Mouse (Mus musculus): ENCODE results near the gene Mtrex. TPM values are rescaled to one million over a fixed set of nuclear protein-coding genes. Genes with fewer than 3 reads are reported as not detected.
A peak's percentile ranks its signal among the peaks of the same experiment; 100 is the strongest.

Mtrex gene
- total and polyA plus RNA-seq, 2 experiments from 2014 or later: 24.2 to 40.5 TPM

- ATAC-seq (ENCODE audit: low FRiP score): no peak
- Histone ChIP-seq H3K4me3 (ENCODE audit: low read depth, low read length) (peak overlapping the region; percentile 93), H3K27me3 (ENCODE audit: insufficient read depth, low read length) (no peaks in the 10 kb centered on the region), H3K9ac (replicated peaks; ENCODE audit: low read length, poor library complexity, severe bottlenecking) (no peak overlapping the region), H3K4me1 (ENCODE audit: insufficient read depth, low read length) (peaks cover 7% of the 10 kb centered on the region; the same call in 1 of the 2 replicates), H3K4me2 (ENCODE audit: low read depth, low read length, poor library complexity, severe bottlenecking) (peak overlapping the region; percentile 73), H3K9me3 (ENCODE audit: low read length) (no peaks in the 10 kb centered on the region), H3K27ac (ENCODE audit: low read depth, low read length) (no peak overlapping the region), H3K36me3 (ENCODE audit: insufficient read depth, low read length) (peaks cover 8% of the 10 kb centered on the region)
- no peak for DNase-seq (ENCODE audit: low spot score)
- no peak for TF ChIP-seq CTCF (IDR thresholded peaks at IDR 0.05)
- 82% methylated on average over 4 of the region's 4 CpGs for WGBS
Observed at GRCm38 (mm10) chr13:112925976-112926375, 1.2 kb downstream of the Mtrex start.

- Histone ChIP-seq H3K27me3 (ENCODE audit: insufficient read depth, low read length) (no peaks in the 10 kb centered on the region), H3K9ac (replicated peaks; ENCODE audit: low read length, poor library complexity, severe bottlenecking) (no peak overlapping the region), H3K4me1 (ENCODE audit: insufficient read depth, low read length) (peaks cover 7% of the 10 kb centered on the region; the same call in 1 of the 2 replicates), H3K9me3 (ENCODE audit: low read length) (no peaks in the 10 kb centered on the region), H3K36me3 (ENCODE audit: insufficient read depth, low read length) (peaks cover under 1% of the 10 kb centered on the region), H3K4me2 (ENCODE audit: low read depth, low read length, poor library complexity, severe bottlenecking) (no peak overlapping the region), H3K4me3 (ENCODE audit: low read depth, low read length) (no peak overlapping the region), H3K27ac (ENCODE audit: low read depth, low read length) (no peak overlapping the region)
- no peak for TF ChIP-seq CTCF (IDR thresholded peaks at IDR 0.05)
- DNase-seq (ENCODE audit: low spot score) (no peak), ATAC-seq (ENCODE audit: low FRiP score) (no peak)
- 78% methylated on average over 6 of the region's 6 CpGs for WGBS
Observed at GRCm38 (mm10) chr13:112925266-112925665, 1.9 kb downstream of the Mtrex start.

- ATAC-seq (ENCODE audit: low FRiP score) (no peak), DNase-seq (ENCODE audit: low spot score) (no peak)
- Histone ChIP-seq H3K9ac (replicated peaks; ENCODE audit: low read length, poor library complexity, severe bottlenecking) (no peak overlapping the region), H3K27ac (ENCODE audit: low read depth, low read length) (no peak overlapping the region), H3K27me3 (ENCODE audit: insufficient read depth, low read length) (no peaks in the 10 kb centered on the region), H3K4me3 (ENCODE audit: low read depth, low read length) (no peak overlapping the region), H3K4me2 (ENCODE audit: low read depth, low read length, poor library complexity, severe bottlenecking) (no peak overlapping the region), H3K36me3 (ENCODE audit: insufficient read depth, low read length) (peaks cover 14% of the 10 kb centered on the region), H3K9me3 (ENCODE audit: low read length) (no peaks in the 10 kb centered on the region), H3K4me1 (ENCODE audit: insufficient read depth, low read length) (peaks cover 3% of the 10 kb centered on the region; the same call in 1 of the 2 replicates)
- TF ChIP-seq CTCF (IDR thresholded peaks at IDR 0.05): no peak
- 84% methylated on average over 3 of the region's 3 CpGs for WGBS
Observed at GRCm38 (mm10) chr13:112920906-112921305, 6.3 kb downstream of the Mtrex start.

- H3K9me3 ChIP-seq (ENCODE audit: low read length): no peaks in the 10 kb centered on the region
- no peak overlapping the region for H3K9ac ChIP-seq (replicated peaks; ENCODE audit: low read length, poor library complexity, severe bottlenecking)
- TF ChIP-seq CTCF (IDR thresholded peaks at IDR 0.05): no peak
- no peaks in the 10 kb centered on the region for H3K4me1 ChIP-seq (ENCODE audit: insufficient read depth, low read length)
- no peak overlapping the region for H3K4me3 ChIP-seq (ENCODE audit: low read depth, low read length)
- DNase-seq (ENCODE audit: low spot score) (no peak), ATAC-seq (ENCODE audit: low FRiP score) (no peak)
- H3K27me3 ChIP-seq (ENCODE audit: insufficient read depth, low read length): no peaks in the 10 kb centered on the region
- 84% methylated on average over 4 of the region's 4 CpGs for WGBS
- no peak overlapping the region for H3K27ac ChIP-seq (ENCODE audit: low read depth, low read length)
- no peak overlapping the region for H3K4me2 ChIP-seq (ENCODE audit: low read depth, low read length, poor library complexity, severe bottlenecking)
- peaks cover 14% of the 10 kb centered on the region for H3K36me3 ChIP-seq (ENCODE audit: insufficient read depth, low read length)
Observed at GRCm38 (mm10) chr13:112919141-112919865, 7.9 kb downstream of the Mtrex start.

GRCm38 (mm10) chr13:112910434-112910833 is 16.8 kb downstream of the Mtrex start:
- no peak for DNase-seq (ENCODE audit: low spot score)
- TF ChIP-seq CTCF (IDR thresholded peaks at IDR 0.05): no peak
- no peak for ATAC-seq (ENCODE audit: low FRiP score)
- Histone ChIP-seq H3K9me3 (ENCODE audit: low read length) (no peaks in the 10 kb centered on the region), H3K27me3 (ENCODE audit: insufficient read depth, low read length) (no peaks in the 10 kb centered on the region), H3K9ac (replicated peaks; ENCODE audit: low read length, poor library complexity, severe bottlenecking) (no peak overlapping the region), H3K4me1 (ENCODE audit: insufficient read depth, low read length) (no peaks in the 10 kb centered on the region), H3K36me3 (ENCODE audit: insufficient read depth, low read length) (peaks cover 29% of the 10 kb centered on the region), H3K4me2 (ENCODE audit: low read depth, low read length, poor library complexity, severe bottlenecking) (no peak overlapping the region), H3K27ac (ENCODE audit: low read depth, low read length) (no peak overlapping the region), H3K4me3 (ENCODE audit: low read depth, low read length) (no peak overlapping the region)
- WGBS: 93% methylated on average over 4 of the region's 4 CpGs

GRCm38 (mm10) chr13:112909663-112910062 is 17.5 kb downstream of the Mtrex start:
- no peaks in the 10 kb centered on the region for H3K4me1 ChIP-seq (ENCODE audit: insufficient read depth, low read length)
- H3K27ac ChIP-seq (ENCODE audit: low read depth, low read length): no peak overlapping the region
- no peak overlapping the region for H3K4me3 ChIP-seq (ENCODE audit: low read depth, low read length)
- H3K9ac ChIP-seq (replicated peaks; ENCODE audit: low read length, poor library complexity, severe bottlenecking): no peak overlapping the region
- H3K9me3 ChIP-seq (ENCODE audit: low read length): no peaks in the 10 kb centered on the region
- peak; percentile 88 for TF ChIP-seq CTCF (IDR thresholded peaks at IDR 0.05)
- DNase-seq (ENCODE audit: low spot score): peak; percentile 56
- H3K27me3 ChIP-seq (ENCODE audit: insufficient read depth, low read length): no peaks in the 10 kb centered on the region
- ATAC-seq (ENCODE audit: low FRiP score): no peak
- WGBS: 69% methylated on average over 4 of the region's 4 CpGs
- no peak overlapping the region for H3K4me2 ChIP-seq (ENCODE audit: low read depth, low read length, poor library complexity, severe bottlenecking)
- peaks cover 35% of the 10 kb centered on the region for H3K36me3 ChIP-seq (ENCODE audit: insufficient read depth, low read length)
